Mouse (Mus musculus) intestine, embryonic 16.5 days (tissue): ENCODE measurements at regions not wholly inside any gene's neighbourhood (a gene's known extent, or its start where the extent isn't known, plus 50 kb on each side); places are given as distances from the start of the nearest gene placed in this dataset.

Source experiments
- ATAC-seq: fragments of 200-750 bp; cut with Nextera tagmentation; 2 replicates; pipeline ENCODE4 v1.8.0; 2017; ENCODE audit warnings: moderate TSS enrichment, moderate library complexity
- H3K27ac ChIP-seq: fragments of 300-500 bp; sonication (generic); 2 replicates; pipeline ENCODE4 v1.5.1; 2014; ENCODE audit warnings: mild to moderate bottlenecking, low read length
- H3K27me3 ChIP-seq: fragments of 300-500 bp; sonication (generic); replicated peaks from 2 replicates; pipeline ENCODE4 v1.6.1; 2014; ENCODE audit warnings: low read length, control low read depth, mixed read lengths; ENCODE audit not compliant: control insufficient read depth, insufficient read depth
- H3K36me3 ChIP-seq: fragments of 300-500 bp; sonication (generic); 2 replicates; pipeline ENCODE4 v1.6.1; 2014; ENCODE audit warnings: low read length, control low read depth; ENCODE audit not compliant: control insufficient read depth, insufficient read depth
- H3K4me1 ChIP-seq: fragments of 300-500 bp; sonication (generic); 2 replicates; pipeline ENCODE4 v1.6.1; 2014; ENCODE audit warnings: low read length, control low read depth, mixed read lengths; ENCODE audit not compliant: control insufficient read depth, insufficient read depth
- H3K4me2 ChIP-seq: fragments of 300-500 bp; sonication (generic); 2 replicates; pipeline ENCODE4 v1.6.1; 2014; ENCODE audit warnings: low read depth, low read length, control low read depth
- H3K4me3 ChIP-seq: fragments of 300-500 bp; sonication (generic); 2 replicates; pipeline ENCODE4 v1.5.1; 2014; ENCODE audit warnings: mild to moderate bottlenecking, low read length
- H3K9ac ChIP-seq: fragments of 300-500 bp; sonication (generic); 2 replicates; pipeline ENCODE4 v1.6.1; 2014; ENCODE audit warnings: low read depth, low read length
- H3K9me3 ChIP-seq: fragments of 300-500 bp; sonication (generic); 2 replicates; pipeline ENCODE4 v1.6.1; 2016; ENCODE audit warnings: low read length, control low read depth; ENCODE audit not compliant: control insufficient read depth
- WGBS: fragments of 180-500 bp; shearing (Covaris S2); extraction: QIAGEN DNeasy Blood & Tissue Kit; methylation state at CpG from one replicate; pipeline ENCODE4 v1.1.7; 2014; 5-methylcytosine and 5-hydroxymethylcytosine counted together

DNA sequence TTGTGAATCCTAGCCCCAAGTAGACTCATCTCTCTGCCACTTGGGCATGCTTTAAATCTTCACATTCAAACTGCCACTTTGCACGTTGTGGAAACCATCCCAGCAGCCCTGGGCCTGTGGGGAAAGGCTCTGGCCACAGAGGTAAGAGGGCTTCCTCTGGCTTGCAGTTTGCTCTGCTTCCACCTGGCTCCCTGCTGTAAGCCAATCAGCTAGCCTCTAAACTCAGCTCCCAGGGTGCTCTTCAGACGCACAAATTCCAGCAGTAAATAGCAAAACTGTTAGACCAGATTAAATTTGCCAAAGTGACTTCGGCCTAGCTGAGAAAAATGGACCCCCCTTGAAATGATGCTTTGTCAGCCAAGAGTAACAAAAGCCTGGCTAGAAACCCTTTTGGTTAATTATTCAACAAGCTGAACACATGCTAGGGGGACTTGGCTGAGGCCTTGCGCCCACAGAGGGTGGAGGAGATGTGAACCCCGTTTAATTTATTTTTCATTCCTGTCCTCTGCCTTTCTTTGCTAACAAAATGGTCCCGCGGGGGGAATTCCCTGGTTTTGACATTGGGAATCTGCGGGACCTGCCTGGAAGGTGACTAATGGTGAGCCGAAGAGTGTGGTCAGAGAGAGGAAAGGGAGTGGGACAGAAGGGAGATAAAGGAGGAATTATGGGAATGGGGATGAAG, 84.1 kb upstream of the Cops8 start:
- H3K4me1 ChIP-seq = peaks cover 2% of the 10 kb centered on the region; the same call in 1 of the 2 replicates
- no peak overlapping the region for H3K4me2 ChIP-seq
- H3K36me3 ChIP-seq = no peaks in the 10 kb centered on the region
- H3K9ac ChIP-seq = no peak overlapping the region
- no peak overlapping the region for H3K27ac ChIP-seq
- 62% methylated on average over 9 of the region's 9 CpGs for WGBS
- no peaks in the 10 kb centered on the region for H3K9me3 ChIP-seq
- H3K27me3 ChIP-seq = no peaks in the 10 kb centered on the region
- ATAC-seq = no peak
- H3K4me3 ChIP-seq = no peak overlapping the region

DNA sequence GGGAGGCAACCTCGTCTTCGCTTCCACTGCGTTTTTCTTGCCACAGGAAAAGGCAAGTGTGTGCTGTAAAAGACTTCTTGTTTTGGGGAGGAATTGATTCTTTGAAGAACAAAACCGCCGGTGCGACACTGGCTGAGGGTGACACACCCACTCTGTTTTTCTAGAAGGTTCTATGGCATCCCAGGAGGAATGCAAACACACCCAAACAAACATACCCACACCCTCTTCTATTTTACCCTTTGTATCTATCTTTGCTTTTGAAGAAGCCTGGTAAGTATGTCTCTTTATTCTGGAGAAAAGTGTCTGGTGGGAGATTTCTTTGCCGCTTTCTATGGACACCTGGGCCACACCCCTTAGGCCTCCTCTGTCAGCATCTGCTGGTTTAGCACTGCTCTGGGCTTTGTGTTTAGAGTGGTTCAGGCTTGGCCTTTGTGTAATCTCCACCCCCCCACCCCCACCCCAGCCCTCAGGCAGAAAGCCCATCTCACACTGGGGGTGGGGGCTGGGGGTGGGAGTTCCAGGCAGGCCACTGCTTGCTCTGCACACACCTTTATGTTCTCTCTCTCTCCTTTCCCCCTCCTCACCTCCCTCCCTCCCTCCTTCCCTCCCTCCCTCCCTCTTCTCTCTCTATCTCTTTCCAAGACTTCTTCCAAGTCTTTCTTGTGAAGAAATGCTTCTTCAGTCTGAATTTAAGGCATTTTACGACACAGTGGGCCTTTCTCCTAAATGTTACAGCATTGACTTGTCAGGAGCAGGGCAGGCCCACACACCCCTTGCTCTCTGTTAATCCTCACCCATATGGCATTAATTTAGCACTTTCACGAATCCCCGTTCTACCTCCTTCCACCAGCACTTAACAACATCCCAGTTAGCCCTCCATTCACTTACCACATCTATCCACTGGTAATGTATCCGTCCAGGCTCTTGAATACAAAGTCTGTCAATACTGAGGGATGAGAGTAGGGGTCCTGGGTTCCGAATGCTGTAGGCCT, 83.2 kb upstream of the Cops8 start:
- 75% methylated on average over 12 of the region's 12 CpGs for WGBS

DNA sequence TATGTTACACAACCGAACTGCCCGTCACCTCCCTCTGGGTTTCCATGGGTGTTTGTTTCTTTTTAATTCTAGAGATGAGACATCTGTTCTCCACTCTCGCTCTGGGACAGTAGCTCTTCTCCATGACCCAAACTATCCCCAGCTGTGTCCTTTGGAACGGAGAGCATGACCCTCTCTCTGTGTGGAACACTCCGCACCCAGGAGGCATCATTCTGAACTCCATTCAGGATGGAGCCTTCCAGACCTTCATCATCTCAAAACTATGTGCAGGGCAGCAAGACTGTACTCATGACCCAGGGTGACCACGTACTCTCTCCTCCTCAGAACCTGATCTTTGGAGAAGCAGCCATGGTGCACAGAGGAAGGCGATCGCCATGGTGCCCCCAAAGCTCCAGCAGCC, 80.5 kb upstream of the Cops8 start:
- no peak overlapping the region for H3K27ac ChIP-seq
- ATAC-seq = no peak

More for the DNA sequence above, 83.2 kb upstream of the Cops8 start:
- Histone ChIP-seq H3K4me1 (peaks cover 3% of the 10 kb centered on the region; the same call in 1 of the 2 replicates), H3K9ac (no peak overlapping the region), H3K4me2 (no peak overlapping the region), H3K27me3 (no peaks in the 10 kb centered on the region), H3K36me3 (no peaks in the 10 kb centered on the region), H3K9me3 (no peaks in the 10 kb centered on the region), H3K4me3 (no peak overlapping the region), H3K27ac (no peak overlapping the region)
- no peak for ATAC-seq

DNA sequence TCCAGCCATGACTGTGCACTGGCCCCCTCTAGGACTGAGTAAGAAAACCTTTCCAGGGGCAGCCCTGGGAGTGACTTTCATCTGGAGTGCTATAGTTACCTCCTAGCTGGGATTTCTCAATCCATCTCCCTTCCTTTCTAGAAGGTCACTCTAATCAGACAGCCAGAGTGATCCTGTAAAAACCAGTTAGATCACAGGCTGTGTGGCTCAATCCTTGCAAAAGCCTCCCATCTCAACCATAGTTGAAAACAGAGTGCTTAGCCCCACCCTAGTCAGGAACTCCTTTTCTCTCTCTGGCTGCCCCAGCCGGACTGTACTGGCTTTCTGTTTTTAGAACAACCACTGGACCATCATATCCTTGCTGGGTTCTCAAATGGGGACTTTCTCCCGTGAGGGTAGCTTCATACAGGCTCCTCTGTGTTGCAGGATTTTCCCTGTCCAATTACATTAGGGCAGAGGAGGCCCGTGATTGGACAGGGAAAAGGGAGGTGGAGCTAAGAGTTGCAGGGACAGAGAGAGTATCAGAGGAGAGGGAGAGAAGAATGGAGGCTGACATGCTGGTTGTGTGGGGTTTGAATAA, 78.0 kb upstream of the Cops8 start:
- H3K9me3 ChIP-seq = no peaks in the 10 kb centered on the region
- no peak for ATAC-seq
- no peaks in the 10 kb centered on the region for H3K27me3 ChIP-seq
- no peak overlapping the region for H3K9ac ChIP-seq
- no peak overlapping the region for H3K27ac ChIP-seq
- H3K4me3 ChIP-seq = no peak overlapping the region
- no peak overlapping the region for H3K4me2 ChIP-seq
- 39% methylated on average over 3 of the region's 3 CpGs for whole genome bisulfite sequencing
- H3K36me3 ChIP-seq = no peaks in the 10 kb centered on the region
- peaks cover 6% of the 10 kb centered on the region; the same call in 1 of the 2 replicates for H3K4me1 ChIP-seq

More for the DNA sequence above, 80.5 kb upstream of the Cops8 start:
- WGBS = 82% methylated on average over 8 of the region's 8 CpGs
- no peaks in the 10 kb centered on the region for H3K27me3 ChIP-seq
- peaks cover 3% of the 10 kb centered on the region; the same call in 1 of the 2 replicates for H3K4me1 ChIP-seq
- H3K9me3 ChIP-seq = no peaks in the 10 kb centered on the region
- no peaks in the 10 kb centered on the region for H3K36me3 ChIP-seq
- H3K4me3 ChIP-seq = no peak overlapping the region
- H3K4me2 ChIP-seq = no peak overlapping the region
- no peak overlapping the region for H3K9ac ChIP-seq

DNA sequence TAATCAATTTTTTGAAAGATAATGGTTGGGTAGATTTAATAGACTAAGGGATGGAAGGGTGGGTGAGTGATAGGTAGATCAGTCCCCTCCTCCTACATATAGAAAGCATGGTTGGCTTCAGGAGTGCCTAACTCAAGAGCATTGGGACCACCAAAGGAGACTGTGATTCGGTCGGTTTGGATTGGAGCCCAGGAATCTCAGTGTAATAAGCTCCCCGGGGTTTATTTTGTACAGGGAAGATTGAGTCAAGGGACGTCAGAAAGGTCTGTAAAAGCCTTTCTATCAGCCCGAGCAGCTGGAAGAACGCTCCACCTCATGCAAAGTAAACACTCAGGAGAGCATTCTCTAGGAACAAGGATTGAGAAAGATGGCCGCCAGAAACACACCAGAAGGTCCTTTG, 76.5 kb upstream of the Cops8 start:
- Histone ChIP-seq H3K27ac (no peak overlapping the region; the same call in 1 of the 2 replicates), H3K36me3 (no peaks in the 10 kb centered on the region)

DNA sequence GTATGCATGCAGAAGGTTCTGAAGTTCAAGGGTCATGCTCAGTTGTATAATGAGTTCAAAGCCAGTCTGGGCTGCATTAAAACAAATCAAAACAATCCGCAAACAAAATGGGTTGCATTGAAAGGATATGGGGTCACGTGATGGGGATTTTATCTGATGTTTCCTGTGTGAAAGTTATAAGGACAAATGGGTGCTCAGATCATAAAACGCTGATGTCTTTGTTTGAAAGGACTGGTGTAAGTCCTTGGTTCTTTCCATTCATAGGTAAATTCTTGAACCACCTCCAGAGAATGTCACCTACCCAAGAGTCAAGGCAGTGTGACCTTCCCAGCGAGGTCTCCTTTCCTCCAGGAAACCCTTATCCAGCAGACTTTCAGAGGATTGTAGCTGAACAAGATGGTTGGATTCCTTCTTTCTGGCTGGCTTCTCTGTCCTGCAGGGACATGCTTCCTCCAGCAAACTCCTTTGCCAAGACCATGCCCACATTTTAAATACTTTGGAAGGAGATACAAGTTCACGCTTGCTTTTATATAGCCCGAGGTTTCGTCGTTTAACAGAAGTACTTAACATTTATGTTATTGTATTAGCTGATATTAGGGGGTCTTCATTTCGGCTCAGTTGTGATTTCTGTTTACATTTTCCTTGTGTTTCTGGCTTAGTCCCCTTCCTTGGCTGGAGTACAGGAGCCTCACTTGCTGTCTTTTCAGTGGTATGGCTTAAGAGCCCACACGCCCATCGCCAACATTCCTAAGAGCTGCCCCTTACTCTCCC, 74.6 kb upstream of the Cops8 start:
- H3K27ac ChIP-seq = no peak overlapping the region
- WGBS = 61% methylated on average over 11 of the region's 11 CpGs
- no peaks in the 10 kb centered on the region for H3K36me3 ChIP-seq
- H3K4me1 ChIP-seq = peaks cover 6% of the 10 kb centered on the region; the same call in 1 of the 2 replicates
- no peak overlapping the region for H3K9ac ChIP-seq
- no peak for ATAC-seq
- no peak overlapping the region for H3K4me2 ChIP-seq
- H3K4me3 ChIP-seq = no peak overlapping the region
- H3K9me3 ChIP-seq = no peaks in the 10 kb centered on the region
- H3K27me3 ChIP-seq = no peaks in the 10 kb centered on the region

More for the DNA sequence above, 76.5 kb upstream of the Cops8 start:
- H3K4me3 ChIP-seq = no peak overlapping the region
- H3K4me2 ChIP-seq = no peak overlapping the region
- ATAC-seq = no peak
- 40% methylated on average over 7 of the region's 7 CpGs for WGBS
- no peaks in the 10 kb centered on the region for H3K9me3 ChIP-seq
- no peaks in the 10 kb centered on the region for H3K27me3 ChIP-seq
- H3K4me1 ChIP-seq = peaks cover 6% of the 10 kb centered on the region; the same call in 1 of the 2 replicates
- no peak overlapping the region for H3K9ac ChIP-seq

DNA sequence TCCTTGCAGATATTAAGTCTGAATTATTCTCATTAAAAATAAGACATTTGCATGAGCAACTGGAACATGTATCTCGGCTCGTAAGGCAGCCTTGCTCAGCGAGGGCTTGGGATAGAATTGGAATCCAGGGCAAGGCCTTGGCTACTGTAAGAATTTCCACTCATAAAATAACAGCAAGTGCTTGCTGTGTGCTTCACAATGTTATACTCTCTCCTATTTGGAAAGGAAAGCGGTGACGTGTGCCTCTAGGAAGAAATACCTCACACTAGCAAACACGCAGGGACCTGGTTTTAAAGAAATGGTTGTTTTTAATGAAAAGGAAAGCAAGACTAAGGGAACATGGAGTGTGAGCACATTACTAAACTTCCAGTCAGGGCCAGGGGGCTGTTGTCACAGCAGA, 69.3 kb upstream of the Cops8 start:
- H3K4me1 ChIP-seq = 0 out of 2 replicates have a peak, but pooled peaks cover 2% of the 10 kb centered on the region
- no peaks in the 10 kb centered on the region for H3K27me3 ChIP-seq
- H3K4me3 ChIP-seq = no peak overlapping the region
- no peak overlapping the region for H3K9ac ChIP-seq
- WGBS = 89% methylated on average over 6 of the region's 6 CpGs
- H3K36me3 ChIP-seq = no peaks in the 10 kb centered on the region
- H3K4me2 ChIP-seq = no peak overlapping the region
- H3K9me3 ChIP-seq = no peaks in the 10 kb centered on the region
- no peak overlapping the region for H3K27ac ChIP-seq
- ATAC-seq = no peak

DNA sequence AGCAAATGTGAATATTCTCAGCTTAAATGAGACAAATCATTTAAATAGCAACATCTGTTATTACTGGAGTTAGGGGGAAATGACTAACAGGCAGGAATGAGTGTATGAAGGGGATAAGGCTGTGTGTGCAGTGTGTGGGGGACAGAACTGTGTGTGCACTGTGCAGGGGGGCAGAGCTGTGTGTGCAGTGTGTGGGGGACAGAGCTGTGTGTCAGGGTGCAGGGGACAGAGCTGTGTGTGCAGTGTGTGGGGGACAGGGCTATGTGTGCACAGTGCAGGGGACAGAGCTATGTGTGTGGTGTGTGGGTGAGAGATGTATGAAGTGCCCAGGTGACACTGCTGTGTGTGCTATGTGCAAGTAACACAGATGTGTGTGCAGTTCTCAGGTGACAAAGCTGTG, 66.7 kb upstream of the Cops8 start:
- H3K4me3 ChIP-seq = no peak overlapping the region
- H3K27me3 ChIP-seq = no peaks in the 10 kb centered on the region
- no peaks in the 10 kb centered on the region for H3K36me3 ChIP-seq
- ATAC-seq = no peak
- H3K9me3 ChIP-seq = no peaks in the 10 kb centered on the region
- no peak overlapping the region for H3K27ac ChIP-seq
- H3K4me2 ChIP-seq = no peak overlapping the region
- H3K4me1 ChIP-seq = no peaks in the 10 kb centered on the region
- H3K9ac ChIP-seq = no peak overlapping the region
